Mouse (Mus musculus) embryonic facial prominence, embryonic 14.5 days (tissue): ENCODE measurements around the gene Pitpnc1. TPM values are rescaled to one million over a fixed set of nuclear protein-coding genes. Genes with fewer than 3 reads are reported as not detected.

ENCODE experiments used
- ATAC-seq: fragments of 200-750 bp; cut with Nextera tagmentation; 2 replicates; pipeline ENCODE4 v1.8.0; 2017; ENCODE audit warnings: low read depth, moderate number of reproducible peaks, moderate TSS enrichment
- DNase-seq: peaks from one replicate; pipeline ENCODE4 v3.0.0-alpha.2; 2015; ENCODE audit warnings: low spot score
- H3K27ac ChIP-seq: fragments of 300-500 bp; sonication (generic); replicated peaks from 2 replicates; pipeline ENCODE4 v1.5.1; 2014; ENCODE audit warnings: low read depth, mild to moderate bottlenecking, low read length, moderate library complexity
- H3K27me3 ChIP-seq: fragments of 300-500 bp; sonication (generic); replicated peaks from 2 replicates; pipeline ENCODE4 v1.6.1; 2014; ENCODE audit warnings: low read length; ENCODE audit not compliant: control insufficient read depth, insufficient read depth
- H3K36me3 ChIP-seq: fragments of 300-500 bp; sonication (generic); 2 replicates; pipeline ENCODE4 v1.6.1; 2014; ENCODE audit warnings: low read length, mixed read lengths; ENCODE audit not compliant: control insufficient read depth, insufficient read depth
- H3K4me1 ChIP-seq: fragments of 300-500 bp; sonication (generic); 2 replicates; pipeline ENCODE4 v1.6.1; 2014; ENCODE audit warnings: antibody characterized with exemption, low read length; ENCODE audit not compliant: control insufficient read depth, insufficient read depth
- H3K4me2 ChIP-seq: fragments of 300-500 bp; sonication (generic); 2 replicates; pipeline ENCODE4 v1.6.1; 2014; ENCODE audit warnings: low read depth, mild to moderate bottlenecking, low read length, moderate library complexity, mixed read lengths
- H3K4me3 ChIP-seq: fragments of 300-500 bp; sonication (generic); 2 replicates; pipeline ENCODE4 v1.5.1; 2014; ENCODE audit warnings: low read depth, mild to moderate bottlenecking, low read length
- H3K9ac ChIP-seq: fragments of 300-500 bp; sonication (generic); 2 replicates; pipeline ENCODE4 v1.6.1; 2014; ENCODE audit warnings: low read depth, mild to moderate bottlenecking, low read length, moderate library complexity, mixed read lengths
- H3K9me3 ChIP-seq: fragments of 300-500 bp; sonication (generic); 2 replicates; pipeline ENCODE4 v1.6.1; 2016; ENCODE audit warnings: low read length; ENCODE audit not compliant: control insufficient read depth
- WGBS: fragments of 180-500 bp; shearing (Covaris S2); extraction: QIAGEN DNeasy Blood & Tissue Kit; methylation state at CpG from one replicate; pipeline ENCODE4 v1.1.7; 2014; 5-methylcytosine and 5-hydroxymethylcytosine counted together
- polyA plus RNA-seq: library from polyadenylated mRNA; unstranded; fragments of >200 nt; fragmentation: Nextera tagmentation; extraction: Ambion mirVana; gene quantifications from 2 replicates; pipeline ENCODE4 v1.2.1, GENCODE M21; 2014

The Pitpnc1 gene
- polyA plus RNA-seq, 1 experiment from 2014 or later: 20.6 TPM

DNA sequence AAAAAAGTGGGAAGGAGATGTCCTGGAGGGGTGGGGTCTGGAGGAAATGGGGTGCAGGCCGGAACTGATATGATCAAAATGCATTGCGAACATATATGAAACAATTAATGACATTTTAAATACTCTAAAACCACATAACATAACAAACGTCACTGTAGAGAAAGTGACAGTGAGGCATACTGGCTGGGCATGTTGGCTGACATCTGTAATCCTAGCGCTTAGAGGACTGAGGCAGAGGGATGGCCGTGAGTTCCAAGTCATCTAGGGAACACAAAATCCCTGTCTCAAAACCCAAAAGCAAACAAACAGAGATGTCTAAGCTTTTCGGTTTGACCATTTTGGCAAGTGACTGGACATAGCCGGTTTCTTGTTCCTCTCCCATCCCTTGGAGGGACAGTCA lies 59.7 kb downstream of the Pitpnc1 start:
- Histone ChIP-seq H3K4me2 (no peak overlapping the region), H3K4me1 (peaks cover 26% of the 10 kb centered on the region), H3K9me3 (no peaks in the 10 kb centered on the region), H3K27me3 (no peaks in the 10 kb centered on the region), H3K4me3 (no peak overlapping the region), H3K27ac (no peak overlapping the region), H3K36me3 (no peaks in the 10 kb centered on the region), H3K9ac (no peak overlapping the region)
- no peak for ATAC-seq
- 75% methylated on average over 7 of the region's 7 CpGs for WGBS
- DNase-seq: no peak

DNA sequence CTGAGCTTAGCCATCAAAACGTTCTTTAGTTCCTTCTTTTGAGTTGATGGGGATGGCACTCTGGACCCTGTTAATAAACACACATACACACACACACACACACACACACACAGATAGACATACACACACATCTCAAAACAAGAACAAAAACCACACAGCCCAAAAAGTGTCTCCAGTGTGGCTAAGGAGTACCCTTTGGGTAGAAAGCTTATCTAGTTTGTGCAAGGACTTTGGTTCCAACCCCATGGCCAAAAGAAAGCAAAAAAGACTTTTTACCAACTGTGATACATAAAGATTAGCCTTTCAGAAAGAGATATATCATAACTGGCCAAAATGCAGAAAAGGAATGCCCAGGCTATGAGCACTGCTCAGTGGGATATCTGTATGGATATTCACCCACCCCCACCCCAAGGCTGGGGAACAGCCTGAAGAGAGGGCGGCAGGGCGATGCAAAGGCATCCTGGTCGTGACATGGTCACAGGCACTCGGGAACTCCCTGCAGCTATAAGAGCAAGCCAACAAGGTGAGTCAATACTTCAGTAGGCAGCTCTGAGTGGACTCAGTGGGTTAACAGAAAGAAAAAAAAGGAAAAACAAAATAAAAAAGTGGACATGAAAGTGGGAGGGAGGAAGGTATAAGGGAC lies 60.3 kb downstream of the Pitpnc1 start:
- no peaks in the 10 kb centered on the region for H3K36me3 ChIP-seq
- H3K27ac ChIP-seq: no peak overlapping the region
- no peak for DNase-seq
- H3K4me2 ChIP-seq: no peak overlapping the region
- H3K9me3 ChIP-seq: no peaks in the 10 kb centered on the region
- H3K4me3 ChIP-seq: no peak overlapping the region
- 71% methylated on average over 5 of the region's 5 CpGs for WGBS
- H3K27me3 ChIP-seq: no peaks in the 10 kb centered on the region
- no peak overlapping the region for H3K9ac ChIP-seq
- no peak for ATAC-seq
- peaks cover 22% of the 10 kb centered on the region for H3K4me1 ChIP-seq

DNA sequence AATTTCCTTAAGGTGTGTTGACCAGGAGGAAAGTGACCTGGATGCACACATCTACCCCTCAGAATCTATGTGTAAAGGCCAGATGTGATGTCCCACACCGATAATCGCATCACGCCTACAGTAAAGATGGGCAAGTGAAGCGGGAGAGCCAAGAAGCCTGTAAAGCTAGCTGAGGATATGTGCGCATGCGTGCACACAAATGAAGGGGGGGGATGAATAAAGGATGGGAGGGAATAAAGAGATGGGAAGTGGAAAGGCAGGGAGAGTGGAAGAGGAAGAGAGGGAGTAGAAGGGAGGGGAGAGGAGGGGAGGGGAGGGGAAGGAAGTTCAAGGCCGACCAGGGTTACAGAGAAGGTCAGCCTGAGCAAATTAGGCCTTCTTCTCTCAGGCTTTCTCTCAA lies 61.6 kb downstream of the Pitpnc1 start:
- Histone ChIP-seq H3K27ac (no peak overlapping the region), H3K9ac (no peak overlapping the region), H3K36me3 (no peaks in the 10 kb centered on the region), H3K4me1 (peaks cover 12% of the 10 kb centered on the region), H3K27me3 (no peaks in the 10 kb centered on the region), H3K9me3 (no peaks in the 10 kb centered on the region), H3K4me3 (no peak overlapping the region), H3K4me2 (no peak overlapping the region)
- WGBS: 87% methylated on average over 7 of the region's 7 CpGs
- ATAC-seq (no peak), DNase-seq (no peak)

DNA sequence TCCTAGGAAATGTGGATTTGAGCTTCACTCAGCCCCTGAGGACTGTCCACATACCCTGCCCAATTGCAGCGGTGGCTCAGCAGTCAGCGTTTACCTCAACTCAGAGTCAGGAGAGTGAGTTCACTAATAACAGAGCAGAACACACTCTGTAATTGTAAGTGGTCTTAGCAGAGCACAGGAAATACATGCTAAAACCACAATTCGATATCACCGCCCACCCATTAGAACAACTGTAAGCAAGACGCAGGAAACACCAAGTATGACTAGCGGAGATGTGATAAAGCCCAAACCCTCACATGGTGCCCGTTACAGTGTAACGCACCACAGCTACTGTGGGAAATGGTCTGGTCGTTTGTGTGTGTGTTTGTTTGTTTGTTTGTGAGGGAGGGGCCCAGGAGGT lies 62.8 kb downstream of the Pitpnc1 start:
- H3K27ac ChIP-seq: no peak overlapping the region
- ATAC-seq (no peak), DNase-seq (no peak)
- WGBS: 76% methylated on average over 9 of the region's 9 CpGs
- no peaks in the 10 kb centered on the region for H3K27me3 ChIP-seq
- no peaks in the 10 kb centered on the region for H3K4me1 ChIP-seq
- H3K4me3 ChIP-seq: no peak overlapping the region
- no peaks in the 10 kb centered on the region for H3K9me3 ChIP-seq
- no peak overlapping the region for H3K4me2 ChIP-seq
- no peak overlapping the region for H3K9ac ChIP-seq
- no peaks in the 10 kb centered on the region for H3K36me3 ChIP-seq

DNA sequence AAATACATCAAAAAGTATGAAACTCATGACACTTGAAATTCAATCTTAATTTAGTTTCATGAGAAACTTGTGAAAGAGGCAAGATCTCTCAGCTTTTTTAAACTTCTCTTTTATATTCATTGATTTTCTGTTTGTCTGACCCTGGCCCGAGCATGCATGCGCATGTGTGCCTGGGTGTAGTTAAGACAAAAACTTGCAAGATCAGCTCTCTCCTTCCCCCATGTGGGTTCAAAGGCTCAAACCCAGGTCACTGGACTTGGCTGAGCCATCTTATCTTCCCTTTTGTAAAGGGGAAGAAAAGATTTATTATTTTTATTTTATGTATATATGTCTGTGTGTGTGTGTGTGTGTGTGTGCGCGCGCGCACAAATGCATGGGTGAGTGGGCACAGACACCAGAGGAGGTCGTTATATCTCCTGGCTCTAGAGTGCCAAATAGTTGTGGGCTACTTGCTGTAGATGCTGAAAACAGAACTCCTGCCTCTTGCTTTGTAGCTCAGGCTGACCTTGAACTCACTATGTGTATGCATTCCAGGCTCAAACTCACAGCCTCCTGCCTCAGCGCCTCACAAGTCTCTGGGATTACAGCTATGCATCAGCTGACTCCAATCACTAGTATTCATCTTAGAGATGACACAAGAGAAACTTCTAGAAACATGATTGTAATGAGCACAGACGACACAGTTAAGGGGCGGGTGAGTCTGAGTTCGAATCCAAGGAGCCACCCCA lies 64.7 kb downstream of the Pitpnc1 start:
- H3K36me3 ChIP-seq: no peaks in the 10 kb centered on the region
- WGBS: 93% methylated on average over 11 of the region's 11 CpGs

GRCm38 (mm10) chr11:107403309-107403708 lies 67.2 kb downstream of the Pitpnc1 start:
- no peak for ATAC-seq
- H3K4me2 ChIP-seq: no peak overlapping the region
- no peak overlapping the region for H3K4me3 ChIP-seq
- 73% methylated on average over 10 of the region's 10 CpGs for WGBS
- no peak overlapping the region for H3K9ac ChIP-seq
- DNase-seq: no peak
- no peaks in the 10 kb centered on the region for H3K36me3 ChIP-seq
- H3K27me3 ChIP-seq: no peaks in the 10 kb centered on the region
- H3K9me3 ChIP-seq: no peaks in the 10 kb centered on the region
- H3K27ac ChIP-seq: no peak overlapping the region
- H3K4me1 ChIP-seq: no peaks in the 10 kb centered on the region

More for the DNA sequence above, 64.7 kb downstream of the Pitpnc1 start:
- Histone ChIP-seq H3K27me3 (no peaks in the 10 kb centered on the region), H3K9me3 (no peaks in the 10 kb centered on the region), H3K9ac (no peak overlapping the region), H3K4me3 (no peak overlapping the region), H3K27ac (no peak overlapping the region), H3K4me1 (no peaks in the 10 kb centered on the region), H3K4me2 (no peak overlapping the region)
- DNase-seq (no peak), ATAC-seq (no peak)

GRCm38 (mm10) chr11:107401839-107402590 lies 68.5 kb downstream of the Pitpnc1 start:
- H3K4me1 ChIP-seq: no peaks in the 10 kb centered on the region
- H3K27ac ChIP-seq: no peak overlapping the region
- H3K27me3 ChIP-seq: no peaks in the 10 kb centered on the region
- 88% methylated on average over 5 of the region's 5 CpGs for WGBS
- H3K9me3 ChIP-seq: no peaks in the 10 kb centered on the region
- no peak overlapping the region for H3K4me3 ChIP-seq
- no peak overlapping the region for H3K9ac ChIP-seq
- no peaks in the 10 kb centered on the region for H3K36me3 ChIP-seq
- no peak for ATAC-seq
- DNase-seq: no peak
- H3K4me2 ChIP-seq: no peak overlapping the region

DNA sequence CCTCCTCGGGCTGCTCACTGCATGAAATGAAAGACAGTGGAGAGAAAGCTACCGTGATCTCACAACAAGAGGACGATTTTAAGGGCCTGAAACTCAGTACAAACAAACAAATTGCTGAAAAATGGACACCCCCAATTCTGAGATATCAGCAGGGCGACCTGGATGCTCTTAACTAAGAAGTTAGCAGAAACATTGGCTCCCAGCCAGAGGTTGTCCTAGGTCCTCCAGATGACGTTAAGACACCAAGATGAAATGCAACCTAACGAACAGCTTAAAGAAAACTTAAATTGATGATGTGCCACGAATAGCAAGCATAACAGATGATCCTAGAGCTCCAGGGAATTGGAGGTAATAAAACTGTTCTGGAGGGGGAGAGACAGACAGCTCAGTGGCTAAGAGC lies 69.7 kb downstream of the Pitpnc1 start:
- 73% methylated on average over 7 of the region's 7 CpGs for WGBS
- no peak overlapping the region for H3K4me2 ChIP-seq

More for the DNA sequence above, 69.7 kb downstream of the Pitpnc1 start:
- H3K4me1 ChIP-seq: peaks cover 3% of the 10 kb centered on the region; the same call in 1 of the 2 replicates
- ATAC-seq: no peak
- H3K27ac ChIP-seq: no peak overlapping the region
- H3K27me3 ChIP-seq: no peaks in the 10 kb centered on the region
- no peaks in the 10 kb centered on the region for H3K9me3 ChIP-seq
- no peak overlapping the region for H3K4me3 ChIP-seq
- no peak for DNase-seq
- no peak overlapping the region for H3K9ac ChIP-seq
- H3K36me3 ChIP-seq: no peaks in the 10 kb centered on the region
